Mouse (Mus musculus) gastrocnemius, postnatal 25 days (tissue): ENCODE data around the gene Trim5. TPM values are rescaled to one million over a fixed set of nuclear protein-coding genes. Genes with fewer than 3 reads are reported as not detected.
"Not testable (repeated sequence)": the region's sequence is repeated elsewhere in the genome, so short reads cannot be mapped to it uniquely, and the experiment has no call there.

Experiments used
- DNase-seq: peaks from one replicate; pipeline ENCODE4 v3.0.0; 2022
- long read RNA-seq, 2 experiments: library from polyadenylated mRNA; stranded (forward); transcript quantifications; one replicate each; pipeline ENCODE4 v2.0.0; 2021
- total RNA-seq, 2 experiments: library from RNA; stranded (reverse); gene quantifications; 1 replicate in 1 of 2; 2 replicates in 1 of 2; pipeline ENCODE4 v1.2.3; 2021

The Trim5 gene
- 1 to 10 TPM in 1 of 2 experiments, under 1 TPM in 1; 0.99 to 1.1 TPM for total RNA-seq
- long read RNA-seq, experiment 1, result 0 reads
- long read RNA-seq, experiment 2, partial matches to known transcripts, result 1 of 1 reads
- long read RNA-seq, experiment 2, other reads (novel, unspliced or antisense), result 0 of 1 reads

GRCm38 (mm10) chr7:104287576-104288443 lies at the start of gene Trim5:
Gene Trim5, minus strand, starts transcription at chr7:104288094.
- not testable (repeated sequence) for DNase-seq

DNA sequence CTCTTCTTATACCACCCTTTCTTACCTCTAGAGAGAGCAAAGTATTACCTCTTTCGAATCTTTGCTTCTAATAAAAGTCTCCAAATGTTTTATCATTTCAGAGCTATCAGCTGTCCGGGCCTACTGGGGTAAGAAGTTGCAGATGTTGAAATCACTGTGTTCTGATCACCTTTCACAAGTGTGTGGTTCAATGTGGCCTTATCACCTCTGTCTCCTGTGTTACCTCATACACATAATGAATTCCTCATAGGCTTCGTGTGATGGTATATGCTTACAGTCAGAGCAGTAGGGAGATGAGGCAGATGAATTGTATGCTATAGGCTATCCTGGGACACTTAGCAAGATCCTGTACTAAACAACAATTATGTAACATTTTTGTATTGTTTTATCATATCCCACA lies 47.7 kb upstream of the Trim5 start:
- DNase-seq, result not testable (repeated sequence)

DNA sequence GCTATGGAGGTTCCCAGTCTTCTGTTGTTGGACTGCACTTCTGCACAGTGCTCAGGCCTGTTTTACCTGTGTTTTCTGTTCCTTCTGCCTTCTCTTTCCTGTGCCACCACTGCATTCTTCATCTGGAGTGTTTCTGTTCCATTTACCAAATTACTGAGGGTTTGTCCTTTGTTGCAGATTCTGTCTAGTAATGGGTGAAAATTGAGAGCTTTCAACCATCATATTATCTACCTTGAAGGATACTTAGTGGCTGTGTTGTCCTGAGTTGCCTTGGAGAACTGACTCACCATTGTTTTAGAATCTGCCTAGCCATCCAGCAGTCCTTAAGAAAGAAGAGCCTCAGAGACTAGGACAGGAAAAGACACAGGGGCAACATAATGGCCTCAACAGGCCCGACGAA lies 41.3 kb upstream of the Trim5 start, which contains the start of gene Trim34b:
Trim34b (plus strand) TSS at position 301 of the 400 bp plus-strand sequence.
- not testable (repeated sequence) for DNase-seq

DNA sequence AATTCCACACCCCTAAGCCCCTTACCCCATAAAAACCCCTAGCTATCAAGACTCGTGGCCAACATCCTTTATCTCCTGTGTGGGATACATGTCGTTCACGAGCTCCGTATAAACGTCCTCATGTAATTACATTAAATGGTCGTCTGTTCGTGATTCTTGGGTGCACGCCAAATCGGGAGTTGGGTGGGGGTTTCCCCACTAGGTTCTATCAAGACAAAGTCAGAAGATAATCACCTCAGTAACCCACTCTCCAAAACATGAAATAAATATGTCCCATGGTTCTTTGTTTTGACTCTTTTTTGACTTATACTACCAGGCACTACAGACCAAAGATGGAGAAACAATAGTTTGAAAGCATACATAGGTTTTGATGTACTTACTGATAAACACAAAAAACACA lies 34.1 kb upstream of the Trim5 start:
- DNase-seq, result no peak

GRCm38 (mm10) chr7:104315369-104316080 lies 27.6 kb upstream of the Trim5 start, which contains the start of gene Trim12a:
Gene Trim12a, minus strand, starts transcription at chr7:104315466.
- not testable (repeated sequence) for DNase-seq

- no peak for DNase-seq
These were observed 27.0 kb upstream of the Trim5 start for GRCm38 (mm10) chr7:104314796-104315353.

DNA sequence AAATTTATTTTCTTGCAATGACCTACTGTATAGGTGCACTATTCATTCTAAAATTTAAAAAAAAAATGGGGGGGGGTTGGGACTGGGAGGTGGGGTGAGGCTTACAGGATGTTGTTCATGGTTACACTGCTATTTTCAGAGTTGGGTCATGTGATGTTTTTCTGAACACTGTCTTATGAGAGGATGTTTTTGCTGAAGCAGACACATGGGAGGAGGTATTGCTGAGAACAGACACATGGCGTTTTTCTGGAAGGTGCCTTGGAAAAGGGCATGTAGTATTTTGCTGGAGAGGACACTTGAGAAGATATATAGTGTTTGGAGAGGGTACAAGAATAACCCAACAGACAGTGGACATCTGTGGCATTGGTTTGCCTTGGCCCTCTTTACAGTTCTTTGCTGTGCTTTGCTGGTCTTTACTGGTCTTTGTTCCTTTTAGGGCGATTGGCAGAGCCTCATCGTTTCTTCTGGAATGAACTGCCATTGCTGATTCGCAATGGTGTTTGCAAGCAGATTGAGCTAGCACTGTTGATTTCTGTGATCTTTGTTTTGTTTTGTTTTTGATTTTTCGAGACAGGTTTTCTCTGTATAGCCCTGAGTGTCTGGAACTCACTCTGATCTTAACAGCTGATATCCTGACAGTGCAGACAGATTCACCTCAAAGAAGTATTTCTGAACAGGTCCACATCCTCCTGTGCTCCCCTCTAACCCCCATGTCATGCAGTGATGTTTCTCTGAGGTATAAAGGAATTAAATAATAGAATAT lies 3.9 kb upstream of the Trim5 start:
- no peak for DNase-seq

- no peak for DNase-seq
These were observed 2.7 kb upstream of the Trim5 start for GRCm38 (mm10) chr7:104290641-104291040.

GRCm38 (mm10) chr7:104279361-104279760 lies 8.5 kb downstream of the Trim5 start:
- DNase-seq, result not testable (repeated sequence)

DNA sequence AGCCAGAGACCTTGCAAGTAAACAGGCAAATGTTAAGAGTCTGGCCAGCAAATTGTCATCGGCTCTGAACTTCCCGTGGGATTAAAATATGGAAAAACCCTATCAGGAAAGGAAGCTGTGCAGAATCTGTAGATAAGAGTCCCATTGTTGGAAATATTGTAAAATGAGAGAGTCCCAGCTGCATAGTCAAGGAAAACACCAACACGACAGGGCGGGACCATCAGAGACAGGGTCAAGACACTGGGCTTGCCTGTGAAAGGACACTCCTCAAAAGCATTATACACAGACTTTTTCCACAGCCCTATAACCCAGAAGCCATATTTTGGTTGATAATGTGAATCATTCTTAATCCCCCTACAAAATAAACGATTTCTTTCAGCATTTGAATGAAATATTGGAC lies 22.6 kb downstream of the Trim5 start:
- DNase-seq, result not testable (repeated sequence)

- not testable (repeated sequence) for DNase-seq
These were observed 27.5 kb downstream of the Trim5 start for GRCm38 (mm10) chr7:104260380-104260779.

- DNase-seq, result peak; percentile 31
These were observed 43.4 kb downstream of the Trim5 start, which contains the start of gene Trim34a for GRCm38 (mm10) chr7:104244287-104245181. Gene Trim34a, plus strand, starts transcription at chr7:104244457.

GRCm38 (mm10) chr7:104243616-104244015 lies 44.3 kb downstream of the Trim5 start:
- no peak for DNase-seq

- no peak for DNase-seq
These were observed 47.0 kb downstream of the Trim5 start for GRCm38 (mm10) chr7:104240857-104241256.

DNA sequence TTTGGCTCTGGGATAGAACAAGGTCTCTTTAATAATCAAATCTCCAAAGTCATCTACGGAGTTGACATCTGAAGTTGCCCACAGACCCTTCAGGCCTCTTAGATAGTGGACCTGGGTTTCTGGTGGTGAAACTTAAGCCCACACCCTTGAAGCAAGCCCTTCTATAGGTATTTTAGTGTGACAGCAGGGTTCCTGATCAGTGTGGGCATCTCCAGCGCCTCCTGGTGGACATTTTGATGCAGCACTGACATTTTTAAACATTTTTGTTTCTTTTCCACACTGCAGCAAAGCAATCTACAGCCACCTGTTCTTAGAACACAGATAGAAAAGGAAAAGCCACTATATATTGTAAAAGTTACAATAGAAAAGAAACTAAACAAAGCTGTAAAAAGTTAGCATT lies 56.7 kb downstream of the Trim5 start:
- DNase-seq, result no peak

GRCm38 (mm10) chr7:104218701-104219569 lies 69.0 kb downstream of the Trim5 start, which contains the start of gene Trim6:
Gene Trim6, plus strand, starts transcription at chr7:104218793.
- peak; percentile 63 for DNase-seq

DNA sequence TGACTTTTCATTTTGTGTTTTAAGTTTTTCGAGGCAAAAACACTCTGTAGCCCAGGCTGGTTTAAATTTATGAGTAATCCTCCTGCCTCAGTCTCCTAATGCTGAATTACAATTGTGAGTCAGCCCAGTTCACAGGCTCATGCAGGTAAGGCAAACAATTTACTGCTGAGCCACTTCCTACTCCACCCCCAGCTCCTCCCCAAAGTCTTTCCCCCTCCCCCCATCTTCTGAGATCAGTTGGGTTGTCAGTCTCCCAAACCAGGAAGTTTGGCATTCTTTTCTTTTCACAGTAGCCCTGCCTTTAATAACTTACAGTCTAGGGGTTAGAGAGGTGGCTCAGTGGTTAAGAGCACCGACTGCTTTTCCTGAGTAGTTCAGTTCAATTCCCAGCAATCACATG lies 70.0 kb downstream of the Trim5 start:
- DNase-seq, result no peak

DNA sequence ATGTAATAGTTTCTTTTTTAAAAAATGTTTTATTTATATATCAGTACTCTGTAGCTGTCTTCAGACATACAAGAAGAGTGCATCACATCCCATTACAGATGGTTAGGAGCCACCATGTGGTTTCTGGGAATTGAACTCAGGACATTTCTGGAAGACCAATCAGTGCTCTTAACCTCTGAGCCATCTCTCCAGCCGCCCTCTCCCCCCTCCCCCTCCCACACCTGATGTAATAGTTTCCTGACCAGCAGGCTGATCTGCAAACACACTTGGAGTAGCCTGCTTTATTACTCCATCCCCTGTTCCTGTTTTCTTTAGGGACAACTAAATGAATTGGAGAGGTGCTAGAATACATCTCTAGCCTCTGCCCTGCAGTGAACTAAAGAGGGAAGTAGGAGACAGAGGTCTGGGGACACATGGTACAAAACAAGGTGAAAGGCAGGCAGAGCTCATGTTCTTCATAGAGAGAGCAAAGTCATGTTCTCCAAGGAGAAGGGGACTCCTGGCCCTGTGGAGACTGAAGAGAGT lies 71.8 kb downstream of the Trim5 start:
- DNase-seq, result no peak
